Mouse (Mus musculus) embryonic facial prominence, embryonic 14.5 days (tissue): Measurements from ENCODE around the gene Thegl. TPM values are rescaled to one million over a fixed set of nuclear protein-coding genes. Genes with fewer than 3 reads are reported as not detected.

ENCODE experiments used
- ATAC-seq: fragments of 200-750 bp; cut with Nextera tagmentation; 2 replicates; pipeline ENCODE4 v1.8.0; 2017; ENCODE audit warnings: low read depth, moderate number of reproducible peaks, moderate TSS enrichment
- DNase-seq: peaks from one replicate; pipeline ENCODE4 v3.0.0-alpha.2; 2015; ENCODE audit warnings: low spot score
- H3K27ac ChIP-seq: fragments of 300-500 bp; sonication (generic); replicated peaks from 2 replicates; pipeline ENCODE4 v1.5.1; 2014; ENCODE audit warnings: low read depth, mild to moderate bottlenecking, low read length, moderate library complexity
- H3K27me3 ChIP-seq: fragments of 300-500 bp; sonication (generic); replicated peaks from 2 replicates; pipeline ENCODE4 v1.6.1; 2014; ENCODE audit warnings: low read length; ENCODE audit not compliant: control insufficient read depth, insufficient read depth
- H3K36me3 ChIP-seq: fragments of 300-500 bp; sonication (generic); 2 replicates; pipeline ENCODE4 v1.6.1; 2014; ENCODE audit warnings: low read length, mixed read lengths; ENCODE audit not compliant: control insufficient read depth, insufficient read depth
- H3K4me1 ChIP-seq: fragments of 300-500 bp; sonication (generic); 2 replicates; pipeline ENCODE4 v1.6.1; 2014; ENCODE audit warnings: antibody characterized with exemption, low read length; ENCODE audit not compliant: control insufficient read depth, insufficient read depth
- H3K4me2 ChIP-seq: fragments of 300-500 bp; sonication (generic); 2 replicates; pipeline ENCODE4 v1.6.1; 2014; ENCODE audit warnings: low read depth, mild to moderate bottlenecking, low read length, moderate library complexity, mixed read lengths
- H3K4me3 ChIP-seq: fragments of 300-500 bp; sonication (generic); 2 replicates; pipeline ENCODE4 v1.5.1; 2014; ENCODE audit warnings: low read depth, mild to moderate bottlenecking, low read length
- H3K9ac ChIP-seq: fragments of 300-500 bp; sonication (generic); 2 replicates; pipeline ENCODE4 v1.6.1; 2014; ENCODE audit warnings: low read depth, mild to moderate bottlenecking, low read length, moderate library complexity, mixed read lengths
- H3K9me3 ChIP-seq: fragments of 300-500 bp; sonication (generic); 2 replicates; pipeline ENCODE4 v1.6.1; 2016; ENCODE audit warnings: low read length; ENCODE audit not compliant: control insufficient read depth
- WGBS: fragments of 180-500 bp; shearing (Covaris S2); extraction: QIAGEN DNeasy Blood & Tissue Kit; methylation state at CpG from one replicate; pipeline ENCODE4 v1.1.7; 2014; 5-methylcytosine and 5-hydroxymethylcytosine counted together
- polyA plus RNA-seq: library from polyadenylated mRNA; unstranded; fragments of >200 nt; fragmentation: Nextera tagmentation; extraction: Ambion mirVana; gene quantifications from 2 replicates; pipeline ENCODE4 v1.2.1, GENCODE M21; 2014

Thegl gene
- polyA plus RNA-seq, 1 experiment from 2014 or later: 0.43 TPM

GRCm38 (mm10) chr5:77084418-77084817, 68.6 kb downstream of the Thegl start:
- Histone ChIP-seq H3K27ac (no peak overlapping the region), H3K9ac (no peak overlapping the region), H3K4me2 (no peak overlapping the region), H3K9me3 (no peaks in the 10 kb centered on the region), H3K4me3 (no peak overlapping the region), H3K27me3 (no peaks in the 10 kb centered on the region), H3K36me3 (no peaks in the 10 kb centered on the region), H3K4me1 (no peaks in the 10 kb centered on the region)
- 93% methylated on average over 4 of the region's 4 CpGs for WGBS
- ATAC-seq (no peak), DNase-seq (no peak)

- no peaks in the 10 kb centered on the region for H3K9me3 ChIP-seq
- no peak overlapping the region for H3K4me2 ChIP-seq
- no peaks in the 10 kb centered on the region for H3K27me3 ChIP-seq
- H3K4me3 ChIP-seq: no peak overlapping the region
- ATAC-seq: no peak
- no peak overlapping the region for H3K27ac ChIP-seq
- DNase-seq: no peak
- no peak overlapping the region for H3K9ac ChIP-seq
- no peaks in the 10 kb centered on the region for H3K4me1 ChIP-seq
- no peaks in the 10 kb centered on the region for H3K36me3 ChIP-seq
- 86% methylated on average over 10 of the region's 10 CpGs for WGBS
These were observed 70.1 kb downstream of the Thegl start for GRCm38 (mm10) chr5:77085753-77086450.

GRCm38 (mm10) chr5:77086541-77086940, 70.7 kb downstream of the Thegl start:
- Histone ChIP-seq H3K36me3 (no peaks in the 10 kb centered on the region), H3K4me1 (no peaks in the 10 kb centered on the region), H3K27me3 (no peaks in the 10 kb centered on the region), H3K27ac (no peak overlapping the region), H3K9me3 (no peaks in the 10 kb centered on the region), H3K4me2 (no peak overlapping the region), H3K9ac (no peak overlapping the region), H3K4me3 (no peak overlapping the region)
- ATAC-seq (no peak), DNase-seq (no peak)
- 88% methylated on average over 7 of the region's 7 CpGs for WGBS

- Histone ChIP-seq H3K4me1 (no peaks in the 10 kb centered on the region), H3K27me3 (no peaks in the 10 kb centered on the region), H3K27ac (no peak overlapping the region), H3K4me2 (no peak overlapping the region), H3K36me3 (no peaks in the 10 kb centered on the region), H3K9ac (no peak overlapping the region), H3K4me3 (no peak overlapping the region), H3K9me3 (no peaks in the 10 kb centered on the region)
- no peak for DNase-seq
- WGBS: 79% methylated on average over 3 of the region's 3 CpGs
- no peak for ATAC-seq
These were observed 71.3 kb downstream of the Thegl start for GRCm38 (mm10) chr5:77087122-77087521.

GRCm38 (mm10) chr5:77089294-77089693, 73.5 kb downstream of the Thegl start:
- Histone ChIP-seq H3K4me3 (no peak overlapping the region), H3K4me2 (no peak overlapping the region), H3K4me1 (0 out of 2 replicates have a peak, but pooled peaks cover 3% of the 10 kb centered on the region), H3K27me3 (0 out of 2 replicates have a peak, but pooled peaks cover 7% of the 10 kb centered on the region), H3K27ac (no peak overlapping the region), H3K9me3 (no peaks in the 10 kb centered on the region), H3K9ac (no peak overlapping the region), H3K36me3 (no peaks in the 10 kb centered on the region)
- WGBS: 55% methylated on average over 1 of the region's 1 CpGs
- DNase-seq (peak; percentile 44), ATAC-seq (peak; percentile 44; the same call in 1 of the 2 replicates)

GRCm38 (mm10) chr5:77089901-77090300, 74.1 kb downstream of the Thegl start:
- 70% methylated on average over 8 of the region's 8 CpGs for WGBS
- H3K27me3 ChIP-seq: 0 out of 2 replicates have a peak, but pooled peaks cover 7% of the 10 kb centered on the region
- no peaks in the 10 kb centered on the region for H3K36me3 ChIP-seq
- DNase-seq: no peak
- H3K27ac ChIP-seq: no peak overlapping the region
- 0 out of 2 replicates have a peak, but pooled peaks cover 3% of the 10 kb centered on the region for H3K4me1 ChIP-seq
- peak; percentile 36; the same call in 1 of the 2 replicates for ATAC-seq
- no peak overlapping the region for H3K4me2 ChIP-seq
- H3K4me3 ChIP-seq: no peak overlapping the region
- no peaks in the 10 kb centered on the region for H3K9me3 ChIP-seq
- no peak overlapping the region for H3K9ac ChIP-seq

- H3K36me3 ChIP-seq: no peaks in the 10 kb centered on the region
- WGBS: 60% methylated on average over 5 of the region's 5 CpGs
- peak; percentile 39 for DNase-seq
These were observed 74.8 kb downstream of the Thegl start for GRCm38 (mm10) chr5:77090521-77091096.

GRCm38 (mm10) chr5:77091923-77092322, 76.1 kb downstream of the Thegl start:
- Histone ChIP-seq H3K27ac (no peak overlapping the region), H3K4me3 (no peak overlapping the region), H3K9ac (no peak overlapping the region), H3K9me3 (no peaks in the 10 kb centered on the region), H3K36me3 (no peaks in the 10 kb centered on the region), H3K4me1 (0 out of 2 replicates have a peak, but pooled peaks cover 3% of the 10 kb centered on the region), H3K27me3 (0 out of 2 replicates have a peak, but pooled peaks cover 7% of the 10 kb centered on the region), H3K4me2 (no peak overlapping the region)
- DNase-seq (no peak), ATAC-seq (no peak)
- 80% methylated on average over 3 of the region's 3 CpGs for WGBS

More at GRCm38 (mm10) chr5:77090521-77091096, 74.8 kb downstream of the Thegl start:
- Histone ChIP-seq H3K9me3 (no peaks in the 10 kb centered on the region), H3K27me3 (0 out of 2 replicates have a peak, but pooled peaks cover 7% of the 10 kb centered on the region), H3K27ac (no peak overlapping the region), H3K9ac (no peak overlapping the region), H3K4me2 (no peak overlapping the region), H3K4me1 (0 out of 2 replicates have a peak, but pooled peaks cover 3% of the 10 kb centered on the region), H3K4me3 (no peak overlapping the region)
- peak; percentile 55 for ATAC-seq
